Mouse (Mus musculus): Measurements from ENCODE around the gene Olfr282.

The Olfr282 gene

DNA sequence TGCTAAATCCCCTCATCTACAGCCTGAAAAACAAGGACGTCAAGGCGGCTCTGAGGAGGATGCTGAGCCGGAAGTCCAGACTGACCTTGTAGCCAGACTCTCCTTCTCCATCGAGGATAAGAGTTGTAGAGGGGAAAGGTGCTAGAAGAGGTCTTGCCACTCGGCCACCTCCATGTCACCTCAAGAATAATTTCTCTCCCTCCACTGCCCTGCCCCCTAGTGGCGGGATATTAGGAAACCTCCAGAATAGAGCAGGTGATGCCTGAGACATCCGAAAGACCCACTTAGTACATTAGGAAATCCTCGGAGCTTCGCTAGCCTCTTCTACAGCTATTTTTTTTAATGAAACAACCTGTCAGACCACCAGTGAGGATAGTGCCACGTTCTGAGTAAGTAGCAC lies 44.4 kb downstream of the Olfr282 start:
- DNase-seq: peak; percentile 55

DNA sequence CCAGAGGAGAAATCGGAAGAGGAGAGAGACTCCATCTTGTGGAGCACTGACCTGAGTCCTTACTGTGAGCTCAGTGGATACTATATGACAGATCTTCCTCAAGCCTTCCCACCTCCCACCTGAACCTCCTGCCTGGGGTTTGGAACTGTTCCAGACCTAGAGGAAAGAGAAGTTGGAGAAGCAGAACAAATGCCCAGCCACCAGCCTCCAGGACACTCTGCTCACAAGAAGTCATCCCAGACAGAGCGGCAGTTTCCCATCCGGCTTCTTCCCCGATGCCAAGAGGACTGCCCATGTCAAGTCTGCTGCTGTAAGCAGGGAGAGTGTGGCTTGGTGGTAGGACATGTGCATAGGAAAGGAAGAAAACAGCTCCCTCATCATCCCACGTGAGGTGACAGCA lies 45.3 kb downstream of the Olfr282 start:
- DNase-seq: no peak

DNA sequence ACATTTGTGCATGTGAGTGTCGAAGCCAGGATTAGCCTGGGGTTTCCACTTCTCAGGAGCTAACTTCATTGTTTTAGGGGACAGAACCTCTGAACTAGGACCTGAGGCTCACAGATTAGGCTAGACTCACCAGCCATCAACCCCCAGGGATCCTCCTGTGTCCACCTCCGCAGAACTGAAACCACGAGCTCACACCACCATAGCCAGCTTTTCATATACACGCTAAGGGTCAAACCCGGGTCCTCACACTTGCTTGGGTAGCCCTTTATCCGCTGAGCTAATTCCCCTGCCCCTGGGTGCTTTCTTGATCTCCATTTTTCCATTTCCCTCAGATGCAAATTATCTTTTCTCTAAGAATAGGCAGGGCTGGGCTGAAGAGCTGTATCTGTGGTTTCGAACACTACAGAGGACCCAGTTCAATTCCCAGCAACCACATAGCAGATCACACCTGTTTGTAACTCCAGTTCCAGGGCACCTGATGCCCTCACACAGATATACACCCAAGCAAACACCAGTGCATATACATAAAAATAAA lies 48.6 kb downstream of the Olfr282 start:
- DNase-seq: no peak

DNA sequence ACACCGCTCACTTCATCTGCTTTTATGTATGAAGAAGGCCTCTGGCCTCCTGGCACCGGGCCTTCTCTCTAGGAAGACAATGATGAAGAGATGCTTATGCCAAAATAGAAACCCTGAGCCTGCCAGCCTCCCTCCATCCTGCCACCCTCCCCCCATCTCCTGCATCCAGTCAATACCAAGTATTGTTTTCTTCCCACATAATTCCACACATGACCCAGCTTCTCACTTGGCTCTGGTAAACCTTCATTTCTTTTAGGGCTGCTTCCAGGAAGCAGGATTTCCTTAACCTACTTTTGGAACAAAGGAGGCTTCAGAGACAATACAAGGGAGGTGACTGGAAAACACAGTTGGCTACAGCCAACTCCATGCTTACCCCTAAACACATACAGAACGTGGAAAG lies 51.7 kb downstream of the Olfr282 start, which contains the start of gene Lalba:
Gene Lalba (minus strand): TSS at position 21 of the 400 bp plus-strand sequence.
- no peak for DNase-seq

- no peak for DNase-seq
Measured at GRCm38 (mm10) chr15:98483907-98484886, 53.2 kb downstream of the Olfr282 start.

DNA sequence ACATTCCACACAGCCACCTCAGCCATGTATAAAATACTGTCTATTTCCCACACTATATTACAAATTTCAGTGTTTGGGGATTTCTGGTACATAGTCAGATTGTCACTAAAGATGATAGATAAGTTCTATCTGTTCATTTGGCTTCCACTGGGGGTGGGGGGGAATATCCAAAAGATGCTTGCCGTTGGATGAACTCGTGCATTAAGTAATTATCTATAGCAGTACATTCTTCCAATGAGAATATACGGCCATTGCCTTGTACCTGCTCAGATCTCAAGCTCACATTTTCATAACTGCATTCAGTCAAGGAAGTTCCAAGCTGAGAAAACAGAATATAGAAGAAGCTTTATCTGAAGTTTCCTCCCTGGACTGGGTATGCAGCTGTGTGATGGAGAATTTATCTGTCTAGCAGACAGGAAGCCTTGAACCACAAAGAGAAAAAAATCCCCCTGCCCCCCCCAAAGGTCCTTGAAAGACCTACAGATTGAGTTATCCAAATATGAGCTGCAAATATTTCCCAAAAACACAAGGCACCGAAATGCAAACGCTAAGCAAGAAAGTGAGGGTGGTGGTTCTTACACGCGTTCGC lies 55.5 kb downstream of the Olfr282 start:
- DNase-seq: no peak
